Mouse (Mus musculus): ENCODE data around the gene Lpin3.

- TF ChIP-seq TAL1 (IDR thresholded peaks at IDR 0.05; ENCODE audit: low read length) = no peak
- no peak for TF ChIP-seq GATA1 (IDR thresholded peaks at IDR 0.05; ENCODE audit: low read length)
Measured at GRCm38 (mm10) chr2:160914656-160915055, 34.2 kb downstream of the Lpin3 start.

All from erythroblast, embryonic 14.5 days (primary cell).